Mouse (Mus musculus) 3T3-L1 (cell line): ENCODE data around the gene Ang.
A peak's percentile ranks its signal among the peaks of the same experiment; 100 is the strongest.

Experiments used
- DNase-seq: peaks from one replicate; pipeline ENCODE4 v3.0.0-alpha.2; 2015; ENCODE audit warnings: low read depth, low spot score

Ang gene

DNA sequence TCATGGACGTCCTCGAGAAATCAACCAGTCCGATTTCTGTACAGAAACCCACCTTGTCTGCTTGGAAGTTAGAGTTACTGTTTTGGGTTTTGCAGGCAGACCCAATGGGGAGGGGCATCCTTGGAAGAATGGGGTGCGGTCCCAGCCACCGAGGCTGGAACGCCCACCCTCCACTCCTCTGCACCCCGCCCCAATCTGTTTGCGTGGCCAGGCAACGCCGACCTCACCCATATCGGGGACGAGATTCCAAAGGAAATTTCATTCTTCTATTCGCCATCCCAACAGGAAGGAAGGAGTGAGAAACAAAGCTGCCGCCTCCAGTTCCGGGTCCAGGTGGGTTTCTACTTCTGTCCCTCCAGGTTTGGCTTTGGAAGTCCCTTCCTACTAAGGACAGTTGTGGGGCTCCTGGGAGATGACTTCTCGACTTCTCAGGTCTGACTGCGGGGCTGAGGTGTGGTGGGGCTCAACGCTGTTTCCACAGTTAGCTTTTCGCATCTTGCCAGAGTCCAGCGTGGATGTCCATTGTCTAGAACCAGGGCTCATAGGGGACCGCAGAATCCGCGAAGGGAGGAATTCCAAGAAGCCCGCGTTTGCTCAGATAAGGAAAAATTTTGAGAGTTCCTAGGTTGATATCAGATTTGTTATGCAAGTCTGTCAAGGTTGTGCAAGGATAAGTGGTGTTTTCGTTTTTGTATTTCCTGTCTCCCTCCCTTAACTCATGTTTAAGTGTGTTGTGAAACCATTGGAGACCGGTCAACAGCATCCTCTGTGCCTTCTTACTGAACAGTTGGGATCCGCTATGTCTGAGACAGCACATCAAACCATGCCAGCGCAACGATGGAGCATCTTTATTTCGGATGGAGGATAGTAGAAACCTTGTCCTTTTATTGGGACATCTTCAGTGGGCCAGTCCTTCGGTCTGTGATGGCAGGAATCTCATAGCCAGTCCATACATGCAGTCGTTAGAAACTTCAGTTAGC lies at the start of gene Ang, which contains the start of gene Rnase4:
Gene Ang, plus strand, starts transcription at position 230 of the 980 bp plus-strand sequence.
Gene Rnase4, plus strand, starts transcription at position 157 of the 980 bp plus-strand sequence.
- peak; percentile 75 for DNase-seq

DNA sequence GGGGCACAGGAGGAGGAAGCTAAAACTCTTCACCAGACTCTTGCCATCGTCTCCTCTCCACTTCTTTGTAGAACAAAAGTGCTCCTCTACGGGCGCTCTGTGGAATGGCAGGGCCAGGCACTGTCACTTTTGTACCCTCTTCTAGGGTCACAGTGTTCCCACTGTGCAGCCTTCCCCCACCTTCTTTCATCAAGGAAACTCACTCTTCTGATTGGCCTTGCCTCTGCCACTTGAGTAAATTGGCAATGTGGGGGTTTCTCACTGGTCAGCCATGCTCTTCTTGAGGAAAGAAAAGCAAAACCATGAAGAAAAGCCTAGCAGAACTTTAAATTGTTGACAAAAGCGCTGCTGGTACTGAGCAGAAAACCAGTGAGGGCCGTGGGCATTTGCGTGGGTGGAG lies 49.2 kb upstream of the Ang start, which contains the start of gene Rnase9:
Gene Rnase9, minus strand, starts transcription at position 101 of the 400 bp plus-strand sequence.
- DNase-seq = no peak

- DNase-seq = no peak
Measured at GRCm38 (mm10) chr14:51047846-51048245, 43.1 kb upstream of the Ang start.

DNA sequence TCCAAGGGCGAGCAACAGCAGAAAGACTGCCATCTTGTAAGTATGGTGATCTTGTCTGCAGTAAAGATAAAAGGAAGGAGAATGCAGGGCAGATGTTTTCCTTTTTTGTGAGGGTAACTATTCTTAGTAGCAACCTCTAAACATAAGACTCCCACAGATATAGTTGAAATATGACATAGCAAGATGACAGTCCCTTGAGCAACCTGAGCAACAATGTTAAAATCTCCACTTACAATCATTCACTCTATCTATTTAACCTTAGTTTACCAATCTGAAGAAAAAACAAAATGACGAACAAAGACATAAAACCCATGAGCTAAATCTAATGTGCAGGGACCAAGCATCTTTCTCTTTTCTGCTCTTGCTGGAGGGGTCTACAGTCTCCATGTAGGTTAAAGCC lies 40.9 kb upstream of the Ang start, which contains the start of gene Rnase11:
Gene Rnase11, minus strand, starts transcription at position 101 of the 400 bp plus-strand sequence.
- no peak for DNase-seq

DNA sequence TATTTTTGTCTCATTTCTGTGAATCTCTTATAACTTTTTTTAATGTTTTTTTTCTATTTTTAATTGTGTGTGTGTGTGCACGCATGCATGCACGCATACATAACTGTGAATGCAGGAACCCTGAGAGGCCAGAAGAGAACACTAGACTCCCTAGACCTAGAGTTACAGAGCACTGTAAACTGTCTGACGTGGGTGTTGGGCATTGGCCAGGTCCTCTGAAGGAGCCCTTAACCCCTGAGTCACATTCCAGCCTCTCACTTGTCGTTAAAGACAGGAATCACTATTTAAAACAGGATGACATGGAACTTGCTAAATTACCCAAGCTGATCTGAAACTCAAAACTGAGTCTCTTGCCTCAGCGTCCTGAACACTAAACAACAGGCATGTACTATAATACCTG lies 39.0 kb upstream of the Ang start:
- peak; percentile 35 for DNase-seq

DNA sequence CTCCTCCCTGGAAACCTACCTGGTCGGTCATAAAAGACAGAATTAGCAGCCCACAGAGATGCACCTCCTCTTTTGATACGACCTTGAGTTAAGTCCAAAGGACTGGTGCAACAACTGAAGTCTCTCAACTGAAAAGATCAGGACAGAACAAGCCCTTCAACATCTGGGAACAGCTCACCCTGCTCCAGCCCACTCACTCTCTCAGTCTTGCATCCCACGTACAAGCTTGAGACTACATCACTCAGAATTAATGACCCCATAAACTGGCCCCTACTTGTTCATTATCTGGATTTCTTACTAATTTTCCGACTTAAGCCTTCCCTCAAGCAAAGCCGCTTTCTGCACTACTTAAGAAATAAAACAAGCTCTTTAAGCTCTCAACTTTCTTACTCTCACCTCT lies 37.8 kb upstream of the Ang start:
- DNase-seq = no peak

GRCm38 (mm10) chr14:51054243-51055237 lies 36.4 kb upstream of the Ang start:
- no peak for DNase-seq

DNA sequence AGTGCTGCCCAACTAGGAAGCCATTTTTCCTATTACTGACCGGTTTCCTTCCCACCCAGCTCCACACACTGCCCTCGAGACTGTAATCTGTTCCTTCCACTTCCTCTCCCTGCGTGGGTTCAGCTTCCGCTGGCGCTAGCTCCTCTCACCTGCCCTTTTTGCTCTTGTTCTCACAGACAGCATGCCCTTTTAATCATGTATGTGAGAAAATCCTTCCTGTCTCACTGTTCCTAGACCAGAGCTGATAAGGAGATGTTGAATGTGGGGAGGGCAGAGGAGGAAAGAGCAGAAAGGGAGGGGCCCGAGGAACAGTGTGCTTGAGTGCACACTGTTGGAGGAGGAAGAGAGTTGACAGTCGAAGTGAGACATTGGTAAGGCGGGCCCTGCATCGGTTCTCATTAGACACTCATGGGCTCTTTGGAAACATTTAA lies 33.5 kb upstream of the Ang start, which contains the start of gene Rnase12:
Gene Rnase12, minus strand, starts transcription at position 261 of the 431 bp plus-strand sequence.
- DNase-seq = no peak

DNA sequence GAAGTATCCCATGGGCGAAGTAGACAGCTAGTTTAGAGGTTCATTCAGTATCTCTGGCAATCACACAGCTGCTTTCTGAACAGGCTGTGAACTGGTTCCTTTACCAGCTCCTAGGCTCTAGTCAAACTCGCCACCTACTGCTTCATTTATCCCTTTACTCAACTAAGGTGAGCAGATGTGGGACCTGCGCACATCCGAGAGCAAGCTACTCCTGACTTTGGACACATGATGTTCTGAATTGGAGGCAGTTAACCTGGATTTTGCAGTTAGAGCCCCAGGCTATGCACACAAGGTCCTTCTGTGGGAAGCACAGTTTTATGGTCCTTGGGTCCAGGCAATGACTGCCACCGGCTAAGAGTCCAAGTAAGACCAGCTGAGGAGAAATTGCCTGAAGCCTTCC lies 30.2 kb upstream of the Ang start:
- no peak for DNase-seq

DNA sequence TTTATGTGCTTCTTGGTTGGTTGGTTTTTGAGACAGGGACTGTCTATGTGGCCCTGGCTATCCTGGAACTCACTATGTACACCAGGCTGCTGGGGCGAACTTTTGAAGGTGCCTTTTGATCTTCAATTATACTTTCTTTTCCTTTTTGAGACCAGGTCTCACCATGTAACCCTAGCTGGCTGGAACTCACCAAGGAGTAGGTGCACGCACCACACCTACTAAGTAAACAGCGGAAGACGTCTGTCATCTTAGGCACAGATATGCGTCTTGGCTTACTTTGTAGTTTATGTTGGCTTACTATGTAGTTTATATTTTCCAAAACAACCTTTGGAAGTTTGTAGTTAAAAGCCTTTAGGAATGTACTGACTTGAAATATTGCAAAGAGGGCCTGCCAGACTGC lies 22.0 kb upstream of the Ang start:
- DNase-seq = no peak

DNA sequence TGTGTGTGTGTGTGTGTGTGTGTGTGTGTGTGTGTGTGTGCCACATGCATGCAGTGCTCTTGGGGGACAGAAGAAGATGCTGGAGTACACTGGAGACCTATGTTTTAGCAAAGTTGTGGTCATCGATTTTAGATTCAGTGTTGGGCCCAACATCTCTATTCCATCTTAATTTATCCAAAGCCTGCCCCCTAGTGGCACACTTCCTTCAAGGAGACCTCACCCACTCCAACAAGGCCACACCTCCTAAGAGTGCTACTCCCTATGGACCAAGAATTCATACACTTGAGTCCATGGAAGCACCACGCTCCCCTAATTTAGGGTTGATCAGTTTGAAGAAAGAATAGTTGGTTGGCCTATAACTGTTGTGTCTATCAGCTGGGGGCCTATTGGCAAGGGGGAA lies 21.3 kb upstream of the Ang start:
- DNase-seq = peak; percentile 72

- no peak for DNase-seq
Measured at GRCm38 (mm10) chr14:51074335-51074734, 16.6 kb upstream of the Ang start, which contains the start of gene Olfr750. Gene Olfr750 (minus strand): TSS chr14:51074435.

DNA sequence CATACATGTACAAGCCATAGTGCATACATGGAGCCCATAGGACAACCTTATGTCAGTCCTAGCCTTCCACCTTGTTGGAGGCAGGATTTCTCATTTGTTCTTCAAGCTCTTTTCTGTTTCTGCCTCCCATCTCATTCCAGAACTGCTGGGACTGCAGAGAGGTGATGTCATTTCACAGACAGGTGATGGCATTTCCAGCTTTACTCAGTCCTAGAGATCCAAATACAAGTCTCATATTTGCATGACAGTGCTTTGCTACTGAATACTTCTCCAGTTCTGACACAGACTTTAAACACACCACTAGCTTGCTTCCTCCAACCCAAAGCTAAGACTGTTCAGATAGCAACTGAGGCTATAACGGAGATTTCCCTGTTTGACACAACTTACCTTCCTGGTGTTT lies 11.8 kb upstream of the Ang start:
- no peak for DNase-seq

DNA sequence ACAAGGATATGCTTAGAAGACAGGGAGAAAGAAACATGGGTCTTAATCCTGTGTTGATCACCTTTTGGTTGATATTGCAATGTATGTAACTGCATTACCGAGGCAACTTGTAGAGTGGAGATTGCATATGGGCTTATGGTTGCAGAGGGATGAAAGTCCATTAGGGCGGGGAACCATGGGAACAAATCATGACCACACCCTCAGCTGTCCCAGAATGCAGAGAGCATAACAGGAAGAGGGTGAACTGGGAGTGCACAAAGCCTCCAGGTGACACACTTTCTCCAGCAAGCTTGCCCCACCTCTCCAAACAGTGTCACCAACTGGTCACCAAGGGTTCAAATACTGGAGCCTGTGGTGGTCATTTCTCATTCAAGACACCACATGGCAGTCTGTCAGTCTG lies 9.9 kb upstream of the Ang start:
- no peak for DNase-seq

- peak; percentile 90 for DNase-seq
Measured at GRCm38 (mm10) chr14:51082599-51083581, 8.1 kb upstream of the Ang start.

- peak; percentile 16 for DNase-seq
Measured at GRCm38 (mm10) chr14:51083805-51084204, 7.1 kb upstream of the Ang start.

DNA sequence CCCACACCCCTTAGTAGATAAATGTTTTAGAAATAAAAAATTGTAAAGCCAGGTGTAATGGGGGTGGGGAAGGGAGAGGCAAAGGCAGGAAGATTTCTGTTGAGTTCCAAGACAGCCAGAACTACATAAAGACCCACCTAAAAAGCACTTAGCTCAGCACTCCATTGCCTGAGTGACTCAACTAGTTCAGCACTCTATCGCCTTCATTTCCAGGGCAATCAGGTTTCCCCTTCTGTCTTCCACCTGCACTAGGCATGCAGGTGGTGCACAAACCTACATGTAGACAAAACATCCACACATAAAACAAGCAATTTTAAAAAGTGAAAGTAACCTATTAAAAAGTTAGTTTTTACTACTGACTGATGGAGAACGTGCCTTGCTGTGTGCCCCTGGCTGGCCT lies 5.9 kb upstream of the Ang start:
- DNase-seq = no peak

DNA sequence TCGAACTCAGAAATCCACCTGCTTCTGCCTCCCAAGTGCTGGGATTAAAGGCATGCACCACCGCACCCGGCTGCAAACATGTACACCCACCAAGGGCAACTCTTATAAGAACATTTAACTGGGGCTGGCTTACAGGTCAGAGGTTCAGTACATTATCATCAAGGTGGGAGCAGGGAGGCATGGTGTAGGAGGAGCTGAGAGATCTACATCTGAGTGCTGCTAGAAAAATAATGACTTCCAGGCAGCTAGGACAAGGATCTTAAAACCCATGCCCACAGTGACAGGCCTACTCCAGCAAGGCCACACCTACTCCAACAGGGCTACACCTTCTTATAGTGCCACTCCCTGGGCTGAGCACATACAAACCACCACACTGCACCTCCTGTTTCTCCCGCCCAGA lies 5.0 kb upstream of the Ang start:
- DNase-seq = no peak

- DNase-seq = peak; percentile 52
Measured at GRCm38 (mm10) chr14:51087762-51088161, 3.2 kb upstream of the Ang start.
